Mouse (Mus musculus): ENCODE measurements at regions not wholly inside any gene's neighbourhood (a gene's known extent, or its start where the extent isn't known, plus 50 kb on each side); places are given as distances from the start of the nearest gene placed in this dataset.
"Not testable (repeated sequence)": the region's sequence is repeated elsewhere in the genome, so short reads cannot be mapped to it uniquely, and the experiment has no call there.

DNA sequence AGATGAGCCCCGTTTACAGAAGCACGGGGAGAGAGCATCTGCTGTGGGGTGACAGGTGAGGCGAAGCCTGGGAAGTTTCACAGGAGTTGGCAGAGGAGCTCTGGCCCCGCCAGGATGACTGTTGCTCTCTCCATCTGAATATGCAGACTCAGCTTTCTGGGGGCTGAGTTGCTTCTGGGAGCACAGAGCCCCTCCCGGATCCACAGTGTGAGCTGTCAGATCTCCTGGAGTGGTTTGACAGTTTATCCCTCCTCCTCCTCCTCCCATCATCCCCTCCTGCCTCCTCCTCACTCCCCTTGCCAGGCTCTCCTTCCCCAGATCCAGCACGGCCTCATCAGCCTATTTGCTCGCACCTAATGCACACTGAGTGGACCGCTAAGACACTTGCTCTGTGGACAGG lies 181.9 kb upstream of the Rpl38 start:
- DNase-seq (ENCODE audit: low spot score) (no peak), ATAC-seq (ENCODE audit: low FRiP score, low read depth) (no peak)
- Histone ChIP-seq H3K9me3 (ENCODE audit: control insufficient read depth, low read length) (no peaks in the 10 kb centered on the region), H3K36me3 (ENCODE audit: control insufficient read depth, insufficient read depth, low read length) (no peaks in the 10 kb centered on the region), H3K4me1 (ENCODE audit: control insufficient read depth, insufficient read depth, low read length) (peaks cover 14% of the 10 kb centered on the region; the same call in 1 of the 2 replicates), H3K27ac (replicated peaks; ENCODE audit: low read depth, low read length) (no peak overlapping the region), H3K4me2 (replicated peaks; ENCODE audit: low read depth, low read length, severe bottlenecking) (no peak overlapping the region), H3K4me3 (replicated peaks; ENCODE audit: low read length) (no peak overlapping the region), H3K27me3 (ENCODE audit: control insufficient read depth, insufficient read depth, low read length) (0 out of 2 replicates have a peak, but pooled peaks cover 8% of the 10 kb centered on the region), H3K9ac (ENCODE audit: low read depth, low read length, severe bottlenecking) (no peak overlapping the region)
- 24% methylated on average over 8 of the region's 8 CpGs for WGBS
- TF ChIP-seq POLR2A (IDR thresholded peaks at IDR 0.05; ENCODE audit: borderline replicate concordance, extremely low read depth, insufficient read depth, insufficient read length) = no peak

DNA sequence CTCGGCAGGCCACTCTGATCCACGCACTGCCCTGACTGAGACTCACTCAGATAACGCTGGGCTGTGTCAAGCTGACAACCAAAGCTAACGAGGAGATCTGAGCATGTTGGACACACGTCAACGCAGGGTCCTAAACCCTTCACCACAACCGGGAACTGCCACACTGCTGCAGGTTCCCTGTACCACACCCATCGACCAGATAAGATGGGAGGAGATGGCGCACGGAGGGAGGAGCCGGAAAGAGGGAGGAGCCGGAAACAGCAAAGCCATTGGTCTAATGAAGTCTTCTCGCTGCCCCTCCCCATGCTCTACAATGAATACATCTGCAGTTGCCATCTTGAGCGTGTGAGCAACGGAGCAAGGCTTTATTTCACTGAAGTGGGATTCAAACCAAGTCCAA lies 182.9 kb upstream of the Rpl38 start:
- 60% methylated on average over 15 of the region's 15 CpGs for WGBS
- no peak for TF ChIP-seq POLR2A (IDR thresholded peaks at IDR 0.05; ENCODE audit: borderline replicate concordance, extremely low read depth, insufficient read depth, insufficient read length)

DNA sequence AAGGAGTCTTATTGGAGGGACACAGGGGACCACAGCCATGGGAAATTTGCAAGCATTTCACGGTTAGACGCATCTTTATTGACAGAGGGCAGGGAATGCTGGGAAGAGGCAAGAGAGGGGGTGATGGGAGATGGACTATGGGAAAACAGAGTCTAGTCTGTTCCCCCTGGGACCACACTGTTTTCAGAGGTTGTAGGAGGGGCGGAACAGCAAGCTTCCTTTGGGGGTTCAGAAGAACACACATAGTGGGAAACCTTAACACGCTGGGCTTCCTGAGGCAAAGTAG lies 183.7 kb upstream of the Rpl38 start:
- Histone ChIP-seq H3K4me2 (replicated peaks; ENCODE audit: low read depth, low read length, severe bottlenecking) (no peak overlapping the region), H3K36me3 (ENCODE audit: control insufficient read depth, insufficient read depth, low read length) (no peaks in the 10 kb centered on the region), H3K9me3 (ENCODE audit: control insufficient read depth, low read length) (no peaks in the 10 kb centered on the region), H3K27ac (replicated peaks; ENCODE audit: low read depth, low read length) (no peak overlapping the region), H3K27me3 (ENCODE audit: control insufficient read depth, insufficient read depth, low read length) (0 out of 2 replicates have a peak, but pooled peaks cover 8% of the 10 kb centered on the region), H3K9ac (ENCODE audit: low read depth, low read length, severe bottlenecking) (no peak overlapping the region), H3K4me3 (replicated peaks; ENCODE audit: low read length) (no peak overlapping the region), H3K4me1 (ENCODE audit: control insufficient read depth, insufficient read depth, low read length) (peaks cover 9% of the 10 kb centered on the region; the same call in 1 of the 2 replicates)
- no peak for ATAC-seq (ENCODE audit: low FRiP score, low read depth)
- WGBS = 69% methylated on average over 4 of the region's 4 CpGs
- DNase-seq (ENCODE audit: low spot score) = no peak
- TF ChIP-seq POLR2A (IDR thresholded peaks at IDR 0.05; ENCODE audit: borderline replicate concordance, extremely low read depth, insufficient read depth, insufficient read length) = no peak

More for the DNA sequence above, 182.9 kb upstream of the Rpl38 start:
- Histone ChIP-seq H3K27me3 (ENCODE audit: control insufficient read depth, insufficient read depth, low read length) (0 out of 2 replicates have a peak, but pooled peaks cover 8% of the 10 kb centered on the region), H3K4me1 (ENCODE audit: control insufficient read depth, insufficient read depth, low read length) (peaks cover 14% of the 10 kb centered on the region; the same call in 1 of the 2 replicates), H3K27ac (replicated peaks; ENCODE audit: low read depth, low read length) (no peak overlapping the region), H3K9ac (ENCODE audit: low read depth, low read length, severe bottlenecking) (no peak overlapping the region), H3K4me2 (replicated peaks; ENCODE audit: low read depth, low read length, severe bottlenecking) (no peak overlapping the region), H3K36me3 (ENCODE audit: control insufficient read depth, insufficient read depth, low read length) (no peaks in the 10 kb centered on the region), H3K4me3 (replicated peaks; ENCODE audit: low read length) (no peak overlapping the region), H3K9me3 (ENCODE audit: control insufficient read depth, low read length) (no peaks in the 10 kb centered on the region)
- ATAC-seq (ENCODE audit: low FRiP score, low read depth) (no peak), DNase-seq (ENCODE audit: low spot score) (no peak)

DNA sequence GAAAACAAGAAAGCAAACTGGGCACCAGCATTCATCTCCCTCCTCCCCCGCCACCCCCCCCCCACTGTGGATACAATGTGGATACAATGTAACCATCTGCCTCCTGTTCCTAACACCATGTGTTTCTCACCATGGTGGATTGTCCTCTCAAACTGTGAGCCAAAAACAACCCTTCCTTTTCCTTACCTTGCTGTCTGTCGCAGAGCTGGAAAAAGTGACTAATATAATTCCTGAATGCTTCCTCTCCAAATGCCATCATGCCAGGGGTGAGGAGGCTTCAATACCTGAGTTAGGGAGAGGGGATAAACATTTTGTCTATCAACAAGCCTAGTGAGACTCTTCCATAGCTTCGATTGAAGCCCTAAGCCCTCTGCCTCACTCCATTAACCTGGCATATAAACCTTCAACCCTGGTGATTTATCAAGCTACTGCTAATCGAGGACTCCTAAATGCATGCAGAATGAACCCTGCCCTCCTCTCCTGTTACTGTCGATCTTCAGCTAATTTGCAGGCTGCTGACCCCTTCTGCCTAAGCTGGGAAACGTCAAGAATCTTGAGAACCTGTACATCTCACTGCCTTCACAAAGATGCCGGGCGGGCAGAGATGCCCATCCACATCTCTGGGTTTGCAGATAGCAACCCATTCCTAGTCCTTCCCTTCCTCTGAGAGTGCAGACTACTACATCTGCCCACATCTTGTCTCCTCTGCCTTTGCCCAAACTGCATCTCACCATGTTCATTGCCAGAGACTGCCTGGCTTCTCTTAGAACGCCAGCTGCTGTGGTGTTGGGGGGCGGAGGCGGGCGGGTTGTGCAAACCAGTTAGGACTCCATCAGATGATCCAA lies 184.3 kb upstream of the Rpl38 start:
- 65% methylated on average over 12 of the region's 12 CpGs for WGBS
- Histone ChIP-seq H3K4me2 (replicated peaks; ENCODE audit: low read depth, low read length, severe bottlenecking) (no peak overlapping the region), H3K36me3 (ENCODE audit: control insufficient read depth, insufficient read depth, low read length) (no peaks in the 10 kb centered on the region), H3K4me3 (replicated peaks; ENCODE audit: low read length) (no peak overlapping the region), H3K9ac (ENCODE audit: low read depth, low read length, severe bottlenecking) (no peak overlapping the region), H3K9me3 (ENCODE audit: control insufficient read depth, low read length) (no peaks in the 10 kb centered on the region), H3K27me3 (ENCODE audit: control insufficient read depth, insufficient read depth, low read length) (0 out of 2 replicates have a peak, but pooled peaks cover 8% of the 10 kb centered on the region), H3K27ac (replicated peaks; ENCODE audit: low read depth, low read length) (no peak overlapping the region), H3K4me1 (ENCODE audit: control insufficient read depth, insufficient read depth, low read length) (peaks cover 9% of the 10 kb centered on the region; the same call in 1 of the 2 replicates)
- no peak for TF ChIP-seq POLR2A (IDR thresholded peaks at IDR 0.05; ENCODE audit: borderline replicate concordance, extremely low read depth, insufficient read depth, insufficient read length)
- no peak for DNase-seq (ENCODE audit: low spot score)
- ATAC-seq (ENCODE audit: low FRiP score, low read depth) = no peak

DNA sequence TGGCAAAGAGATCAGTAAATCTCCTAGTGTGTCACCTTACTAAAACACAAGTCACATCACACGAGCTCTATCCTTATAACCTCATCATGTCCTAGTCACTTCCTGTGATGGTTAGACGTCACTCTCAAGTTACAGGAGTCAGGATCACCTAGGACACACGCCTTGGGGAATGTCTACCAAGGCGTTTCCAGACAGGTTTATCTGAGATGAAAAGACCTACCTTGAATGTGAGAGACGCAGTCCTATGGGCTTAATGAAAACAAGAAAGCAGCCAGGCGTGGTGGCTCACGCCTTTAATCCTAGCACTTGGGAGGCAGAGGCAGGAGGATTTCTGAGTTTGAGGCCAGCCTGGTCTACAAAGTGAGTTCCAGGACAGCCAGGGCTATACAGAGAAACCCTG lies 185.0 kb upstream of the Rpl38 start:
- WGBS = 80% methylated on average over 7 of the region's 7 CpGs
- not testable (repeated sequence) for ATAC-seq (ENCODE audit: low FRiP score, low read depth); H3K27me3 ChIP-seq (ENCODE audit: control insufficient read depth, insufficient read depth, low read length); H3K27ac ChIP-seq (replicated peaks; ENCODE audit: low read depth, low read length); H3K36me3 ChIP-seq (ENCODE audit: control insufficient read depth, insufficient read depth, low read length); H3K4me2 ChIP-seq (replicated peaks; ENCODE audit: low read depth, low read length, severe bottlenecking); DNase-seq (ENCODE audit: low spot score); H3K9ac ChIP-seq (ENCODE audit: low read depth, low read length, severe bottlenecking); H3K4me3 ChIP-seq (replicated peaks; ENCODE audit: low read length); H3K9me3 ChIP-seq (ENCODE audit: control insufficient read depth, low read length)
- H3K4me1 ChIP-seq (ENCODE audit: control insufficient read depth, insufficient read depth, low read length) = peaks cover 11% of the 10 kb centered on the region; the same call in 1 of the 2 replicates
